Mouse (Mus musculus) G1E (cell line): ENCODE results near the gene Il6st.

Experiments used
- CTCF ChIP-seq: IDR thresholded peaks from 2 replicates; pipeline ENCODE4 v1.5.1; 2012; ENCODE audit warnings: low read depth, low read length, inconsistent platforms, mixed read lengths
- GATA1 ChIP-seq: IDR thresholded peaks from 2 replicates; pipeline ENCODE4 v1.6.1; 2012; ENCODE audit warnings: borderline replicate concordance, low read length, inconsistent platforms, mixed read lengths
- GATA2 ChIP-seq: IDR thresholded peaks from 2 replicates; pipeline ENCODE4 v1.6.1; 2012; ENCODE audit warnings: low read depth, low read length, inconsistent platforms, borderline replicate concordance
- TAL1 ChIP-seq: conservative IDR thresholded peaks from 2 replicates; pipeline ENCODE4 v1.6.1; 2012; ENCODE audit warnings: low read depth, low read length, inconsistent platforms, mixed read lengths

- TF ChIP-seq CTCF, result no peak
- no peak for TF ChIP-seq GATA1
- TF ChIP-seq GATA2, result no peak
- no peak for TF ChIP-seq TAL1
Observed at GRCm38 (mm10) chr13:112506766-112507165, 42.9 kb downstream of the Il6st start.
